In the genomic region with DNA sequence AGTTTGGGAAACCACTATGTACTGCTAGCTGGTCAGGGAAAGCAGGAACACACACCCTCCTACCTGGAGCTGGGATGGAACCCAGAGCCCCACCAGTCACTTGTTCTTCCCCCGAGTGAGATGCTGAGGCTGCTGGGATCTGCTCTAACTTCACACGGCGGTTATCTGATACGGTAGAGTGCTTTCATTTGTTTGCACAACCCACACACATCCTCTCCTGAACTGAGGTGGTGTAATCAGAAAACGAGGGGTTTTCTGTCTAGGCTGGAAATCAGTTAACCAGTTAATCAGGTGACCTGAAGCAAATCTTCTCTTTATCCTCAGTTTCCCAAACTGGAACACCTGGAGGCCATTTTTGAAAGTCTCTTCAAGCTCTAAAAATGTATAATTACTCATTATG, we compare ENCODE assay signal across 14 mouse cellular contexts. TPM values are rescaled to one million over a fixed set of nuclear protein-coding genes. Genes with fewer than 3 reads are reported as not detected.
DNase-seq lines count a peak whose midpoint lies in the region; ATAC-seq and TF ChIP-seq lines count a peak whose summit lies in the region.
"Had no signal": no experiment of that assay in that cellular context is flagged by ENCODE, and none has a peak within 500 bp of the region (broad histone marks: within the 10 kb centered on the region; RNA-seq: fewer than 3 reads in every experiment).

No protein-coding gene starts in this region.

- no peak for ATAC-seq in heart, embryonic 12.5 days (ENCODE audit: insufficient number of reproducible peaks, low FRiP score)
- peak; percentile 46 for ATAC-seq in granulocyte monocyte progenitor cell, adult 5-6 weeks (replicated peaks; ENCODE audit: poor library complexity, severe bottlenecking)
- ATAC-seq: hindbrain, embryonic 16.5 days had no signal

- no peak overlapping the region for H3K27ac ChIP-seq in heart, embryonic 12.5 days (ENCODE audit: poor library complexity, severe bottlenecking)
- peak overlapping the region; percentile 87 for H3K27ac ChIP-seq in spleen, adult 2 months (ENCODE audit: insufficient read depth, low read length)
- H3K27ac ChIP-seq: heart, embryonic 15.5 days; limb, embryonic 13.5 days had no signal

- peaks cover 4% of the 10 kb centered on the region; the same call in 1 of the 2 replicates for H3K36me3 ChIP-seq in heart, embryonic 12.5 days
- H3K36me3 ChIP-seq in spleen, adult 2 months (ENCODE audit: control insufficient read depth, insufficient read depth, low read length): 0 out of 2 replicates have a peak, but pooled peaks cover 2% of the 10 kb centered on the region
- H3K36me3 ChIP-seq: heart, embryonic 15.5 days; limb, embryonic 13.5 days had no signal

- H3K9ac ChIP-seq in heart, embryonic 12.5 days: no peak overlapping the region
- H3K9ac ChIP-seq: heart, embryonic 15.5 days; limb, embryonic 13.5 days had no signal

- H3K27me3 ChIP-seq in heart, embryonic 12.5 days (replicated peaks): no peaks in the 10 kb centered on the region
- no peaks in the 10 kb centered on the region for H3K27me3 ChIP-seq in spleen, adult 2 months (ENCODE audit: control insufficient read depth, insufficient read depth, low read length)
- H3K27me3 ChIP-seq: heart, embryonic 15.5 days; limb, embryonic 13.5 days had no signal

- no peak for TF ChIP-seq CTCF in spleen, adult 2 months (IDR thresholded peaks at IDR 0.05; ENCODE audit: extremely low read depth, insufficient read depth, insufficient read length, insufficient replicate concordance)

- TF ChIP-seq POLR2A in spleen, adult 2 months (IDR thresholded peaks at IDR 0.05; ENCODE audit: low read depth, low read length): peak; percentile 41; the same call in 1 of the 2 replicates

- H3K4me3 ChIP-seq in heart, embryonic 12.5 days: no peak overlapping the region
- H3K4me3 ChIP-seq in spleen, adult 2 months (ENCODE audit: extremely low read depth, insufficient read depth, insufficient read length): peak overlapping the region; percentile 45
- H3K4me3 ChIP-seq: heart, embryonic 15.5 days; limb, embryonic 13.5 days had no signal

- peak; percentile 81 for DNase-seq in heart, adult 11 months
- DNase-seq in B cell, adult 2 months: peak; percentile 83 to 84
- DNase-seq in spleen, adult 2 months (ENCODE audit: low read depth in 1 of 2, low spot score in 2 of 2): peak; percentile 68 to 81
- DNase-seq in urinary bladder, postnatal 36 days (ENCODE audit: low spot score in 2 of 2): no peak
- DNase-seq in heart, postnatal 10 days: no peak
- no peak for DNase-seq in layer of hippocampus, postnatal 10 days (ENCODE audit: low spot score in 2 of 2)
- DNase-seq: cerebellum, adult 9-10 months; kidney, postnatal 10 days; layer of hippocampus, postnatal 36 days had no signal

- H3K9me3 ChIP-seq in heart, embryonic 12.5 days (replicated peaks): no peaks in the 10 kb centered on the region; the same call in 1 of the 2 replicates
- H3K9me3 ChIP-seq: heart, embryonic 15.5 days; limb, embryonic 13.5 days had no signal

- peaks cover 23% of the 10 kb centered on the region for H3K4me1 ChIP-seq in heart, embryonic 12.5 days (replicated peaks)
- peaks cover 46% of the 10 kb centered on the region; the same call in 1 of the 2 replicates for H3K4me1 ChIP-seq in spleen, adult 2 months (ENCODE audit: control insufficient read depth, insufficient read depth, insufficient read length)

- WGBS in heart, embryonic 12.5 days: 31% methylated on average over 5 of the region's 5 CpGs
- 8% methylated on average over 5 of the region's 5 CpGs for WGBS in spleen, adult 2 months

- intact Hi-C loops in heart, postnatal 10 days (cut with DNase I): no loop called here

- H3K4me2 ChIP-seq in heart, embryonic 12.5 days: no peak overlapping the region
- H3K4me2 ChIP-seq: heart, embryonic 15.5 days; limb, embryonic 13.5 days had no signal

RNA-seq across cellular contexts. Expression of a gene that starts 55.4 kb away (rescaled TPM):
- polyA plus RNA-seq in heart, embryonic 12.5 days (2016; fragmentation: Nextera tagmentation; extraction: Ambion mirVana): 17.1 TPM in 2 replicates
- 36.0 and 42.9 TPM in 2 replicates for total RNA-seq in granulocyte monocyte progenitor cell, adult 5-6 weeks (2014; fragmentation: Nextera tagmentation)
- total RNA-seq in granulocyte monocyte progenitor cell, adult 5-6 weeks (2017): 33.9 and 39.8 TPM in 2 replicates
- polyA plus RNA-seq in spleen, adult 2 months (2012; rRNA removed): 12.2 and 12.5 TPM in 2 replicates
- total RNA-seq in heart, postnatal 10 days (2021): 10 to 100 TPM in 1 of 2 experiments, 1 to 10 TPM in 1; 8.0 to 10.8 TPM
- total RNA-seq in layer of hippocampus, postnatal 10 days (2021): 1 to 10 TPM; 2.1 to 2.4 TPM

Comparison
In these comparisons a context has a peak if more than half of its experiments do, and no peak if none do; other contexts are left out.
1. DNase-seq: peak in heart, adult 11 months (single experiment), B cell, adult 2 months (2 of 2) and spleen, adult 2 months (2 of 2); none in urinary bladder, postnatal 36 days (0 of 2), heart, postnatal 10 days (0 of 2) and layer of hippocampus, postnatal 10 days (0 of 2).